Mouse (Mus musculus): ENCODE results near the gene Trappc3l. TPM values are rescaled to one million over a fixed set of nuclear protein-coding genes. Genes with fewer than 3 reads are reported as not detected.

Gene Trappc3l
- not detected for total RNA-seq (2023)

DNA sequence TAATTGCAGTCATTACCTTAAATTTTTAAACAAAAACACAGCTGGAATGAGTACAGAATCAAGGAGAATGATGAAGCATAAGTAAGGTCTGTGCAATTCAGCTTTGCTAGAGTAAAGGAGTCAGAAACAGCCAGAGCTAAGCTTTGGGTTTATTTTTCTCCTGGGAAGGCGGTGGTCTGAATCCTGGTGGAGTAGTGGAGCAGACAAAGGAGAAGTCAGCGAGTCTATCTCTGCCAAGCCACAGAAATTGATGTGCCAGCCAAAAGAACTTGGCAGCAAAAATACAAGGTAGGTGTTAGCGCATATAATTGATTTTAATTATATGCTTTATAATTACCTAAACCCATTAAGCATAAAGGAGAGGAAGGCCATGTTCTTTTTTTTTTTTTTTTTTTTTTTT, at the start of gene Trappc3l:
Gene Trappc3l, plus strand, starts transcription at position 197 of the 400 bp plus-strand sequence.

DNA sequence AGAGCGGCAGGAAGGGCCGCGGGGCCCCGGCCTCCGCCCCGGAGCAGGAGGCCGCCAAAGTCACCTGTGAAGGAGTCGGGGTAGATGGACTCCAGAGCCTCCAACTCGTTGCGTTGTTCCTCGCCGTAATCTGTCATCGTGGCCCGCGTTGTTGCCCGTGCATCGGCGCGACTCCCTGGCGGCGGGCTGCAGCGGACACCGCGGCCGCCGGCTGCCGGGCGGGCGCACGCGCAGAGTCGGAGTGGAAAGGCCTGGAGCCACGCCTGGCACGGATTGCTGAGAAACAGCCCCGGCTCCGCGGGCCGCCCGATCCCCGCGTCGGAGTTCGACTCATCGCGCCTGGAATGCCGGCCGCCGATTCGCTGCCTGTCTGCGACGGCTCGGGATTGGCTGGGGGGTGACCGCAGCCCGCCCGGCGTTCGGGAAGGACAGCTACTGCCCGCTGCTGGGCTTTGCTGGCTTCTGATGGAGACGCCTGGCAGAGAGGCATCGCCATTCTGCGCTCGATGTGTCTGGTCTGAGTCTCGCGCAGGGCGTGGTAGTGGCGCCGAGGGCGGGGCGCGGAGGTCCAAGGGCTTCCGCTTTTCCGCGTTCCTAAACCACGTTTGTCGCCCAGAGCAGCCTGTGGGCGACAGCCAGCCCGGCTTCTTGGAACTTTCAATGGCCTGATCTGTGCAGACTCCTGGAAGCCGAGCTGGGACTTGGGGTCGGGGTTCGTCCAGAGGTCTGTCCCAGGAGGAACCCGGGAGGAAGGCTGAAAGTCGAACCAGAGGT, 17.9 kb upstream of the Trappc3l start, which contains the start of gene Rwdd1:
Gene Rwdd1, minus strand, starts transcription at position 323 of the 774 bp plus-strand sequence.

GRCm38 (mm10) chr10:34044210-34044609, 6.8 kb downstream of the Trappc3l start, which contains the start of gene Calhm4:
Gene Calhm4 (minus strand): TSS chr10:34044310.

DNA sequence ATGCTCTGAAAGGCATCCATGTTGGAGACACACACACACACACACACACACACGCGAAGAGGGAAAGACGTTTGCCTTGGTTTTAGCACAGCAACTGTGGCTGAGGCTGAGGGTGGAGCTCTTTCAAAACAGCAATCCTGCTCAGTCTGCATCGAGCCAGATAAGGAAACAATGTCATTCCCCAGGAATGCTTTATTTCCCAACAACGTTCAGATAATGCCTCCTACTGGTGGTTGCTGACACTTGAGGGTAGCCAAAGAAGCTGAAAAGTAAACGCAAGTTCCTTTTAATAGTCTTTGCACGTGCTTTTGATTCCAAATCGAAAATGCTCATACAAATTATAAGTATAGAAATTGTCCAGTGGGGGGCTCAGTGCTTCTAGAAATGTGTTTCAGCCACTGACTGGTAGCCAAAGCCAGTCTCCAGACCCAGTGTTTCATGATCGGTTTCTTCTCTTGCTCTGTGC, 59.1 kb downstream of the Trappc3l start, which contains the start of gene Calhm5:
Gene Calhm5, minus strand, starts transcription at position 102 of the 466 bp plus-strand sequence.

GRCm38 (mm10) chr10:34127392-34128378, 90.3 kb downstream of the Trappc3l start, which contains the start of gene Calhm6:
Gene Calhm6 (minus strand): TSS chr10:34127984.

Other genes starting within 250 kb of the Trappc3l start
- gene Sult3a1, start 179.9 kb upstream of the Trappc3l start, total RNA-seq (2023), result not detected
- gene Rsph4a, start 132.5 kb upstream of the Trappc3l start, total RNA-seq (2023), result not detected
- gene Zup1, start 86.3 kb upstream of the Trappc3l start, total RNA-seq (2023), result 62.0 TPM
- 52.4 TPM for gene Rwdd1, start 18.0 kb upstream of the Trappc3l start, total RNA-seq (2023)
- not detected for gene Calhm4, start 6.7 kb downstream of the Trappc3l start, total RNA-seq (2023)
- gene Calhm5, start 58.9 kb downstream of the Trappc3l start, total RNA-seq (2023), result not detected
- 15.6 TPM for gene Calhm6, start 90.4 kb downstream of the Trappc3l start, total RNA-seq (2023)
- gene Dse, start 170.1 kb downstream of the Trappc3l start, total RNA-seq (2023), result 26.6 TPM
- gene Tspyl1, start 244.6 kb downstream of the Trappc3l start, total RNA-seq (2023), result 105 TPM